Mouse (Mus musculus): ENCODE measurements at regions not wholly inside any gene's neighbourhood (a gene's known extent, or its start where the extent isn't known, plus 50 kb on each side); places are given as distances from the start of the nearest gene placed in this dataset.

GRCm38 (mm10) chr5:139627552-139627951, 84.3 kb downstream of the Uncx start:
- TF ChIP-seq CTCF (IDR thresholded peaks at IDR 0.05; ENCODE audit: low read depth, low read length) (no peak), POLR2A (IDR thresholded peaks at IDR 0.05; ENCODE audit: insufficient read depth, low read length) (no peak)

Data from ES-Bruce4 (cell line).